Mouse (Mus musculus) embryonic facial prominence, embryonic 12.5 days (tissue): ENCODE measurements around the gene Cd101. TPM values are rescaled to one million over a fixed set of nuclear protein-coding genes. Genes with fewer than 3 reads are reported as not detected.

Experiments used
- ATAC-seq: fragments of 200-750 bp; cut with Nextera tagmentation; 2 replicates; pipeline ENCODE4 v1.8.0; 2017; ENCODE audit not compliant: insufficient number of reproducible peaks, insufficient read depth, low FRiP score, low TSS enrichment
- H3K27ac ChIP-seq: fragments of 300-500 bp; sonication (generic); 2 replicates; pipeline ENCODE4 v1.5.1; 2016; ENCODE audit warnings: mild to moderate bottlenecking
- H3K27me3 ChIP-seq: fragments of 300-500 bp; sonication (generic); 2 replicates; pipeline ENCODE4 v1.6.1; 2016; ENCODE audit warnings: mild to moderate bottlenecking, moderate library complexity
- H3K36me3 ChIP-seq: fragments of 300-500 bp; sonication (generic); 2 replicates; pipeline ENCODE4 v1.6.1; 2016; ENCODE audit warnings: mild to moderate bottlenecking
- H3K4me1 ChIP-seq: fragments of 300-500 bp; sonication (generic); 2 replicates; pipeline ENCODE4 v1.6.1; 2016
- H3K4me2 ChIP-seq: fragments of 300-500 bp; sonication (generic); replicated peaks from 2 replicates; pipeline ENCODE4 v1.6.1; 2016; ENCODE audit warnings: mild to moderate bottlenecking, moderate library complexity
- H3K4me3 ChIP-seq: fragments of 300-500 bp; sonication (generic); 2 replicates; pipeline ENCODE4 v1.5.1; 2016; ENCODE audit warnings: mild to moderate bottlenecking
- H3K9ac ChIP-seq: fragments of 300-500 bp; sonication (generic); 2 replicates; pipeline ENCODE4 v1.6.1; 2016; ENCODE audit warnings: mild to moderate bottlenecking, moderate library complexity
- H3K9me3 ChIP-seq: fragments of 300-500 bp; sonication (generic); 2 replicates; pipeline ENCODE4 v1.6.1; 2016; ENCODE audit warnings: mild to moderate bottlenecking, moderate library complexity
- WGBS: fragments of 180-500 bp; shearing (Covaris S2); methylation state at CpG from one replicate; pipeline ENCODE4 v1.1.7; 2016; 5-methylcytosine and 5-hydroxymethylcytosine counted together
- polyA plus RNA-seq: library from polyadenylated mRNA; unstranded; fragments of >200 nt; fragmentation: Nextera tagmentation; extraction: Ambion mirVana; gene quantifications from 2 replicates; pipeline ENCODE4 v1.2.1, GENCODE M21; 2016

Gene Cd101
- polyA plus RNA-seq: 0.06 and 0.13 TPM in 2 replicates

DNA sequence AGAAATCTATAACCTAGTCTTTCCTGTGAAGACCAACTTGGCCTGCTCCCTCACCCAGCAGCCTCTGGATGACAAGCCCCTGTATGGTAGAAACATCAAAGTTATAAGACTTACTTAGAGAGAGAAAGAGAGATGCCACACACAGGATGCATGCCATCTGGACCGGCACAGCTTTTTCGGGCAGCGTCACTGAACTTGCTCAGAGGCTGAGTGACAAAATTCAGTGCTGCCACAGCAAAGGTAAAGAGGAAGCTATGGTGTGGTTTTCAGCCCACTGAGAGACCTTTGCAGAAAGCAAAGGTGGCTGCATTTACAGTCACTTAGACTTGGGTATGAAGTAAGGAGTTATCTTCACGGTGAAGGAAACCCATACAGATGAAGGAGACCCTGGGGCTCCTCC lies at the start of gene Cd101:
TSS of gene Cd101 (minus strand) at position 218 of the 400 bp plus-strand sequence.
- Histone ChIP-seq H3K4me2 (no peak within 1 kb of the TSS), H3K4me3 (no peak within 1 kb of the TSS), H3K27me3 (no peaks in the 10 kb centered on the region), H3K9ac (no peak within 1 kb of the TSS), H3K4me1 (peaks cover 5% of the 10 kb centered on the region; the same call in 1 of the 2 replicates), H3K27ac (no peak within 1 kb of the TSS), H3K36me3 (no peaks in the 10 kb centered on the region), H3K9me3 (no peaks in the 10 kb centered on the region)
- ATAC-seq: no peak
- 87% methylated on average over 4 of the region's 4 CpGs for WGBS

- 97% methylated on average over 1 of the region's 1 CpGs for WGBS
- Histone ChIP-seq H3K4me3 (no peak overlapping the region), H3K9me3 (no peaks in the 10 kb centered on the region), H3K36me3 (peaks cover 38% of the 10 kb centered on the region), H3K27ac (no peak overlapping the region), H3K9ac (no peak overlapping the region), H3K4me1 (no peaks in the 10 kb centered on the region; the same call in 1 of the 2 replicates), H3K4me2 (no peak overlapping the region), H3K27me3 (no peaks in the 10 kb centered on the region)
- no peak for ATAC-seq
Observed at GRCm38 (mm10) chr3:101078344-101078743, 49.0 kb upstream of the Cd101 start.

DNA sequence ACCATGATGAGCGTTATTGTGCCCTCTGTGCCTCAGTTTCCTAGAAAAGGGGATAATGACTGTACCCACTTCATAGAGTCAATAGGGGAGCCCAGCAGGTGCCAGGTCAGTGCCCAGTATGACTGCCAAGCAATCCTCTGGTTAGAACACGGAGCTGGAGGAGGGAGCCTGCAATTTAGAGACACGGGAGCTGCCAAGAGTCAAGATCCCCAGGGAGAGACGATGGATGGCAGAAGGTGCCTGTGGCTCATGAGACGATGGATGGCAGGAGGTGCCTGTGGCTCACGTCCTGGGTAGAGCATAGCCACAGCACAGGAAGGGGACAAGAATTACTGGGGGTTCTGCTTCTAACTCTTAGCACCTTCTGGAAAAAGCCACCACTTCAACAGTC lies 48.3 kb upstream of the Cd101 start:
- H3K9me3 ChIP-seq: no peaks in the 10 kb centered on the region
- H3K36me3 ChIP-seq: peaks cover 42% of the 10 kb centered on the region
- 91% methylated on average over 6 of the region's 6 CpGs for WGBS
- H3K9ac ChIP-seq: no peak overlapping the region
- no peak overlapping the region for H3K4me2 ChIP-seq
- H3K27me3 ChIP-seq: no peaks in the 10 kb centered on the region
- peaks cover 1% of the 10 kb centered on the region; the same call in 1 of the 2 replicates for H3K4me1 ChIP-seq
- no peak overlapping the region for H3K4me3 ChIP-seq
- H3K27ac ChIP-seq: no peak overlapping the region
- no peak for ATAC-seq

DNA sequence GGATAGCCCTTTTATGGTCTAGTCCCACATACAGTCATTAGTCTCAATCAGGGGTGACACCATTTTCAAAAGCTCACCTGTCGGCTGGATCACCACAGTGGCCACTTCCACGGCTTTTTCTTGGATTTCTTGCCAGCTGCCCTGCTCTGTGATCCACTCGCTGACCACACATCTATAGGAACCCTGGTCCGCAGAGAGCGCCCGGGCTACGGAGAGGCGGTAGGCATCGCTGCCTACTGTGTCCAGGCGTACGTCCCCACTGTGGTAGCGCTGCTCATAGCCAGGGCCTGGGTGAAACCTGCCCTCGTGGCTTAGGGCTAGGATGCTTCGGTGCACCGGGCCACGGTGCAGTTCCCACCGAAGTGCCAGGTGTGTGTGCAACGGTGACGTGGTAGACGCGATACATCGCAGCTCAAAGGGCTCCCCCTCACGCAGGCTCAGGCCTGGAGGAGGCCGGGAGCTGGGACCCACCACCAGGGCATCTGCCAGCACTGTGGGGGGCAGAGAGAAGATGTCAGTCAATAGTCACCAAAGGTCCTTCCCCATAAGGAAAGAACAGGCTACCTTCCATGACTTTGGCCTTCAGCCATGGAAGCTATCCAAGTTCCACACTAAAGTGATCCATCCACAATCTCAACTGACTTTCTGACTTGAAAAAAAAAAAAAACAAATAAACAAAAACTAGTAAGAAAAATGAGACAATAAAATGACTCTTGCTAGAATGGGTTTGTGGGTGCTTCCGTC lies 47.8 kb upstream of the Cd101 start:
- Histone ChIP-seq H3K4me2 (no peak overlapping the region), H3K9ac (no peak overlapping the region), H3K4me3 (no peak overlapping the region), H3K27ac (no peak overlapping the region), H3K4me1 (peaks cover 5% of the 10 kb centered on the region; the same call in 1 of the 2 replicates), H3K36me3 (peaks cover 48% of the 10 kb centered on the region), H3K27me3 (no peaks in the 10 kb centered on the region), H3K9me3 (no peaks in the 10 kb centered on the region)
- WGBS: 95% methylated on average over 25 of the region's 25 CpGs
- ATAC-seq: no peak

DNA sequence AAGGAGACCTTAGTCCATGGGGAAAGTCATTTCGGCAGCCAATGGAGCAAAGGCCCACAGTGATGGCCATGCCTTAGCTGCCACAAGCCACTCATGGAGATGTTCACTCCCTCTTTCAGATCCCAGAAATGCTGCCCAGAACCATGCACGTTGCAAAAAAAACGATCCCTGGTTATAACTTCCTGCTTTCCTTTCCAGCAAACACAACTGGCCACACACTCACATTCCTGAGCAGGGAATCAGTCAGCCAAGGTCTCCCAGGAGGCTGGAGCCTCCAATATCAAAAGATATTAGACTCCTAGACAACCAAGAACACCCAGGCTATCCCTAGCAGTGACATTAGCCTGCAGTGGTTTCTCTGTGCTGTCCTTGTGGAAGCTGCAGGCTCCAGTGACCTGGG lies 46.5 kb upstream of the Cd101 start:
- peaks cover 50% of the 10 kb centered on the region for H3K36me3 ChIP-seq
- no peaks in the 10 kb centered on the region for H3K9me3 ChIP-seq
- ATAC-seq: no peak
- H3K4me2 ChIP-seq: no peak overlapping the region
- WGBS: 64% methylated on average over 3 of the region's 3 CpGs
- peaks cover 14% of the 10 kb centered on the region for H3K4me1 ChIP-seq
- H3K27ac ChIP-seq: no peak overlapping the region
- no peak overlapping the region for H3K9ac ChIP-seq
- H3K4me3 ChIP-seq: no peak overlapping the region
- H3K27me3 ChIP-seq: no peaks in the 10 kb centered on the region

DNA sequence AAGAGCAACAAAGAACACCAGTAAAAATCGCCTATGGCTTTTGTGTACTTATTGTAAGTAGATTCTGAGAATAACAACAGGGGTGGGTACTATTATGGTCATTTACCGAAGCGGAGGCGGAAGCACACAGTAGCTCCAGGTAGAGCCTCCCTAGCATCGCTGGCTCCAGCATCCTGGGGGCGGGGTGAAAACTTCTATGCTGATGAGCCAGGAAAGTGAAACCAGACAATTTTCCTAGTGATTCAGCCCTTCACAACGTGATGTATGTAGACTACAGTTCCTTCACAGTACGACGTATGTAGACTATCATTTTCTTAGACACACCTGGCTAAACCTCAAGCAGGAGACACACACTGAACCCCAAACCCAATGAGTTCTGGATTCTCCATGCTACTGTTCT lies 44.0 kb upstream of the Cd101 start:
- Histone ChIP-seq H3K27ac (no peak overlapping the region; the same call in 1 of the 2 replicates), H3K4me1 (peaks cover 33% of the 10 kb centered on the region), H3K36me3 (peaks cover 32% of the 10 kb centered on the region), H3K9ac (no peak overlapping the region), H3K27me3 (no peaks in the 10 kb centered on the region), H3K9me3 (no peaks in the 10 kb centered on the region), H3K4me3 (no peak overlapping the region), H3K4me2 (no peak overlapping the region)
- WGBS: 68% methylated on average over 9 of the region's 9 CpGs
- no peak for ATAC-seq

DNA sequence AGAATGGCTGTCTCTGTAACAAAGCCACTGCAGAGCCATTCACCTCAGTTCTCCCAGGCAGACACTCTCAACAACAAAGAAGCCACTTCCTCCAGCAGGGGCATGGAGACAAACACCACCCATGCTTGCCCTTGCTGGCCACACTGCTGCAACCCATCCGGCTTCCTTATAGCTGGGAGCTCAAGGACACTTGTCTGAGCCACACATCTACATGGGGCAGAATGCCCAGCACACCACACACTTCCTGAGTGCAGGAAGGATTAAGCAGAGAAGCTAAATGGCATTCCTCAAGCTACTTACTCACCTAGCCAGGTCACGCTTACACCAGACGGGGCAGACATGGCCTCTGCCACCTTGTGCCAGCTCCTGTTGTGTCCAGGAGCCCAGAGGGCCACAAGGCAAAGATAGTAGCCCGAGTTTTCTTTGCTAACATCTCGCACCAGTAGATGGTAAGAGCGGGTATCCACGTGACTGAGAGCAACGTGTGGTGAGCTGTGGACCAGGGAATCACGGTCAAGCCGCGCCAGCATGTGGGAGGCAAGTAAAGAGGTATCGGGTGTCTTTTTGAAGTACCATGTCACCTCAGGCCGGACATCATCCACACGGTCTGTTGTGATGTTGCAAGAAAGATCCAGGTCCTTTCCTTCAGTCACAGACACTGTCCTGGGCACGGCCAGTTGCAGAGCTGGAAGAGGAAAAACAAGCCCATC lies 43.3 kb upstream of the Cd101 start:
- Histone ChIP-seq H3K9ac (no peak overlapping the region), H3K9me3 (no peaks in the 10 kb centered on the region), H3K4me1 (peaks cover 40% of the 10 kb centered on the region), H3K4me3 (no peak overlapping the region), H3K4me2 (no peak overlapping the region), H3K27ac (no peak overlapping the region), H3K27me3 (no peaks in the 10 kb centered on the region), H3K36me3 (peaks cover 26% of the 10 kb centered on the region)
- WGBS: 81% methylated on average over 15 of the region's 15 CpGs
- ATAC-seq: no peak

GRCm38 (mm10) chr3:101071576-101071975 lies 42.2 kb upstream of the Cd101 start:
- H3K4me2 ChIP-seq: no peak overlapping the region
- peaks cover 18% of the 10 kb centered on the region for H3K36me3 ChIP-seq
- H3K4me1 ChIP-seq: peaks cover 40% of the 10 kb centered on the region
- H3K9me3 ChIP-seq: no peaks in the 10 kb centered on the region
- no peak for ATAC-seq
- H3K27me3 ChIP-seq: no peaks in the 10 kb centered on the region
- H3K4me3 ChIP-seq: no peak overlapping the region
- no peak overlapping the region for H3K27ac ChIP-seq
- no peak overlapping the region for H3K9ac ChIP-seq

- WGBS: 44% methylated on average over 6 of the region's 6 CpGs
- Histone ChIP-seq H3K27ac (peak overlapping the region; percentile 70), H3K4me1 (peaks cover 40% of the 10 kb centered on the region), H3K9ac (no peak overlapping the region), H3K36me3 (peaks cover 15% of the 10 kb centered on the region), H3K4me2 (no peak overlapping the region), H3K4me3 (no peak overlapping the region), H3K9me3 (no peaks in the 10 kb centered on the region), H3K27me3 (no peaks in the 10 kb centered on the region)
- 0 out of 2 replicates have a peak, but pooled peaks have one; percentile 23 for ATAC-seq
Observed at GRCm38 (mm10) chr3:101070796-101071235, 41.5 kb upstream of the Cd101 start.

GRCm38 (mm10) chr3:101070230-101070795 lies 41.0 kb upstream of the Cd101 start:
- H3K4me1 ChIP-seq: peaks cover 41% of the 10 kb centered on the region
- no peak overlapping the region for H3K9ac ChIP-seq

DNA sequence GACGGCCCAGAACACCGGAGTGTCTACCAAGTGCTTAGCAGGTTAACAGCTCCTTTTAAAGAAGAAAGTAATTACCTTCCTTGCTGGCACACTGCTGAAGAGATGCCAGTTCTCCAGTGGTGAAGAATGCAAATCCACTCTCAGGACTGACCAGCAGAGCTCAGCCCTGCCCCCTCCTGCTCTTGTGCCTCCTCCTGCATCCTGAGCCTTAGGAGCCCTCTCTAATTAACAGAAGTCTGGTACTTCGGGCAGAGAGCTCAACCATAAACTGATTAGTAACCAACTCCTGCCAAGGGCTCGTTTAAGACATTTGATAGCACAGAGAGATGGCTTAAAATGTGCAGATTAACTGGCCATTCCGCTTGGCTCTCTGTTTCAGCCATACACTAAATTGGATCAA lies 39.3 kb upstream of the Cd101 start:
- peaks cover 42% of the 10 kb centered on the region for H3K4me1 ChIP-seq
- 39% methylated on average over 5 of the region's 5 CpGs for WGBS
- H3K9me3 ChIP-seq: no peaks in the 10 kb centered on the region
- H3K4me2 ChIP-seq: no peak overlapping the region
- H3K9ac ChIP-seq: no peak overlapping the region
- peak overlapping the region; percentile 30; the same call in 1 of the 2 replicates for H3K27ac ChIP-seq
- H3K27me3 ChIP-seq: no peaks in the 10 kb centered on the region
- peaks cover 15% of the 10 kb centered on the region for H3K36me3 ChIP-seq
- no peak overlapping the region for H3K4me3 ChIP-seq
- no peak for ATAC-seq

More at GRCm38 (mm10) chr3:101070230-101070795, 41.0 kb upstream of the Cd101 start:
- ATAC-seq: no peak
- Histone ChIP-seq H3K27ac (peak overlapping the region; percentile 70), H3K4me2 (no peak overlapping the region), H3K4me3 (no peak overlapping the region), H3K36me3 (peaks cover 15% of the 10 kb centered on the region), H3K9me3 (no peaks in the 10 kb centered on the region), H3K27me3 (no peaks in the 10 kb centered on the region)
- whole genome bisulfite sequencing: 49% methylated on average over 10 of the region's 10 CpGs
